Comparison of ENCODE assay signal across 18 mouse cellular contexts in genomic region chr5:111069503-111069902, GRCm38 (mm10).
"Had no signal": no experiment of that assay in that cellular context is flagged by ENCODE, and none has a peak within 500 bp of the region (broad histone marks: within the 10 kb centered on the region; RNA-seq: fewer than 3 reads in every experiment).

No protein-coding gene starts in this region.

- H3K27ac ChIP-seq: kidney, postnatal 0 days; layer of hippocampus, adult 2 months; limb, embryonic 13.5 days; liver, embryonic 14.5 days; macrophage; midbrain, embryonic 15.5 days; neural tube, embryonic 13.5 days had no signal

- ATAC-seq: midbrain, embryonic 15.5 days had no signal

- H3K4me2 ChIP-seq: limb, embryonic 13.5 days; lung, embryonic 14.5 days; midbrain, embryonic 11.5 days; midbrain, embryonic 15.5 days; neural tube, embryonic 13.5 days had no signal

- H3K9ac ChIP-seq: limb, embryonic 13.5 days; liver, embryonic 14.5 days; lung, embryonic 14.5 days; midbrain, embryonic 15.5 days; neural tube, embryonic 13.5 days had no signal

- H3K9me3 ChIP-seq: limb, embryonic 13.5 days; megakaryocyte, embryonic 14.5 days; midbrain, embryonic 15.5 days; neural tube, embryonic 13.5 days had no signal

- H3K4me3 ChIP-seq: layer of hippocampus, adult 2 months; limb, embryonic 13.5 days; megakaryocyte, embryonic 14.5 days; midbrain, embryonic 15.5 days; neural tube, embryonic 13.5 days had no signal

- H3K36me3 ChIP-seq: midbrain, embryonic 15.5 days; neural tube, embryonic 13.5 days had no signal

- DNase-seq: kidney, adult 11 months; kidney, adult 9 months; kidney, postnatal 36 days; left cerebral cortex, postnatal 4 days; lung, embryonic 14.5 days; right cerebral cortex, postnatal 4 days; spleen, adult 18-20 months; thymus, adult 18-20 months; thymus, postnatal 25 days had no signal

- H3K27me3 ChIP-seq: limb, embryonic 13.5 days; midbrain, embryonic 15.5 days; neural tube, embryonic 13.5 days had no signal
